Mouse (Mus musculus): ENCODE measurements around the gene Afg3l1.

DNA sequence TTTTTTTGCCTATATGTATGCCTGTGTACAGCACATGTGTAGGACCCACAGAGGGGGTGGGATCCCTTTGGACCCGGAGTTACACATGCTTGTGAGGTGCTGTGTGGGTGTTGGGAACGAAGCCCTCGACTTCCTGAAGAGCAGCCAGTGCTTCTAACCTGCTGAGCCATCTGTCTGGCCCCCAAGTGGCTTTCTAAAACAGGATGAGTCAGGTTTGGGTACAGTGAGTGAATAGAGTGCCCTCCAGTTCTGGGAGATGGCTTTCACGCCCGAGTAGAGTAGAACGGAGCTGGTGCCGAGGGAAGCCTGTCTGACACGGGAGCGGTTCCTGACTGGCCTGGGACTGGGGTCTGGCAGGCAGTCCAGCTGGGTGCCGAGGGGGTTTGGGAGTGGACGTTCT is 21.9 kb downstream of the Afg3l1 start:
- TF ChIP-seq POLR2A (IDR thresholded peaks at IDR 0.05; ENCODE audit: borderline replicate concordance, low read depth, low read length) (no peak), CTCF (IDR thresholded peaks at IDR 0.05; ENCODE audit: low read depth, low read length) (no peak)
